In genomic region chr15:30152176-30152575, GRCm38 (mm10) we compare ENCODE assay signal across 31 mouse cellular contexts. TPM values are rescaled to one million over a fixed set of nuclear protein-coding genes. Genes with fewer than 3 reads are reported as not detected.
DNase-seq lines count a peak whose midpoint lies in the region; ATAC-seq and TF ChIP-seq lines count a peak whose summit lies in the region.
"Had no signal": no experiment of that assay in that cellular context is flagged by ENCODE, and none has a peak within 500 bp of the region (broad histone marks: within the 10 kb centered on the region; RNA-seq: fewer than 3 reads in every experiment).

No protein-coding gene starts in this region.

- H3K36me3 ChIP-seq in embryonic facial prominence, embryonic 14.5 days (ENCODE audit: control insufficient read depth, insufficient read depth, low read length), result no peaks in the 10 kb centered on the region
- no peaks in the 10 kb centered on the region for H3K36me3 ChIP-seq in embryonic facial prominence, embryonic 10.5 days (replicated peaks)
- no peaks in the 10 kb centered on the region for H3K36me3 ChIP-seq in kidney, embryonic 15.5 days
- H3K36me3 ChIP-seq in kidney, postnatal 0 days (ENCODE audit: insufficient read depth, low read length), result no peaks in the 10 kb centered on the region
- H3K36me3 ChIP-seq in kidney, adult 2 months (ENCODE audit: control insufficient read depth, insufficient read depth, low read length), result no peaks in the 10 kb centered on the region
- no peaks in the 10 kb centered on the region for H3K36me3 ChIP-seq in midbrain, embryonic 15.5 days (replicated peaks)
- H3K36me3 ChIP-seq: embryonic facial prominence, embryonic 12.5 days; embryonic facial prominence, embryonic 15.5 days; forebrain, embryonic 10.5 days; forebrain, embryonic 12.5 days; G1E had no signal

- no peaks in the 10 kb centered on the region for H3K27me3 ChIP-seq in embryonic facial prominence, embryonic 14.5 days (replicated peaks; ENCODE audit: control insufficient read depth, insufficient read depth, low read length)
- H3K27me3 ChIP-seq in embryonic facial prominence, embryonic 10.5 days (replicated peaks; ENCODE audit: low read depth, poor library complexity, severe bottlenecking), result no peaks in the 10 kb centered on the region
- H3K27me3 ChIP-seq in kidney, embryonic 15.5 days, result no peaks in the 10 kb centered on the region
- no peaks in the 10 kb centered on the region for H3K27me3 ChIP-seq in kidney, postnatal 0 days (ENCODE audit: insufficient read depth, low read length)
- H3K27me3 ChIP-seq in kidney, adult 2 months (replicated peaks; ENCODE audit: control insufficient read depth, insufficient read depth, low read length), result no peaks in the 10 kb centered on the region; the same call in 1 of the 2 replicates
- no peaks in the 10 kb centered on the region for H3K27me3 ChIP-seq in midbrain, embryonic 15.5 days (replicated peaks)
- H3K27me3 ChIP-seq: CH12.LX; embryonic facial prominence, embryonic 12.5 days; embryonic facial prominence, embryonic 15.5 days; forebrain, embryonic 12.5 days; Patski had no signal

- no peak for TF ChIP-seq CTCF in kidney, postnatal 0 days (IDR thresholded peaks at IDR 0.05; ENCODE audit: low read depth)
- no peak for TF ChIP-seq CTCF in kidney, adult 2 months (conservative IDR thresholded peaks at IDR 0.05; ENCODE audit: insufficient read depth, insufficient read length, low read depth, low read length)

- no peak overlapping the region for H3K4me2 ChIP-seq in embryonic facial prominence, embryonic 14.5 days (ENCODE audit: low read depth, low read length)
- H3K4me2 ChIP-seq in kidney, embryonic 15.5 days, result no peak overlapping the region
- no peak overlapping the region for H3K4me2 ChIP-seq in kidney, postnatal 0 days (ENCODE audit: low read length)
- H3K4me2 ChIP-seq in midbrain, embryonic 15.5 days, result no peak overlapping the region
- H3K4me2 ChIP-seq: embryonic facial prominence, embryonic 12.5 days; embryonic facial prominence, embryonic 15.5 days; forebrain, embryonic 12.5 days had no signal

- ATAC-seq in embryonic facial prominence, embryonic 14.5 days (ENCODE audit: low read depth), result no peak; the same call in 1 of the 2 replicates
- ATAC-seq in kidney, embryonic 15.5 days (replicated peaks; ENCODE audit: low FRiP score), result 0 out of 2 replicates have a peak, but pooled peaks have one; percentile 56
- ATAC-seq in kidney, postnatal 0 days (replicated peaks; ENCODE audit: low FRiP score, low read depth), result no peak
- ATAC-seq in midbrain, embryonic 15.5 days (replicated peaks), result no peak
- ATAC-seq: activated CD4-positive, CD25-positive, alpha-beta regulatory T cell, adult 4 months; CD4-positive, CD25-positive, alpha-beta regulatory T cell, adult 4 months; forebrain, embryonic 14.5 days; forebrain, embryonic 16.5 days; Patski had no signal

- peak; percentile 36 for DNase-seq in embryonic facial prominence, embryonic 14.5 days (ENCODE audit: low spot score)
- no peak for DNase-seq in embryonic facial prominence, embryonic 10.5 days (ENCODE audit: low spot score)
- DNase-seq in kidney, adult 18-20 months, result no peak
- peak; percentile 41 for DNase-seq in kidney, postnatal 0 days (ENCODE audit: low spot score)
- DNase-seq in kidney, adult 2 months, result no peak
- peak; percentile 64 for DNase-seq in R1 (ENCODE audit: low read depth, low spot score)
- DNase-seq: adrenal gland, adult 2 months; adrenal gland, postnatal 10 days; adrenal gland, postnatal 25 days; B cell, adult 2 months; cerebellum, adult 11 months; cerebellum, adult 18-20 months; cerebellum, adult 8-10 months; cerebellum, adult 9-11 months; cerebellum, postnatal 14 days; cerebellum, postnatal 36 days; embryo, embryonic 11 days had no signal

- no peaks in the 10 kb centered on the region for H3K9me3 ChIP-seq in embryonic facial prominence, embryonic 14.5 days (ENCODE audit: control insufficient read depth, low read length)
- no peaks in the 10 kb centered on the region for H3K9me3 ChIP-seq in embryonic facial prominence, embryonic 10.5 days
- H3K9me3 ChIP-seq in kidney, embryonic 15.5 days (replicated peaks), result no peaks in the 10 kb centered on the region
- no peaks in the 10 kb centered on the region for H3K9me3 ChIP-seq in kidney, postnatal 0 days (replicated peaks; ENCODE audit: low read length)
- no peaks in the 10 kb centered on the region for H3K9me3 ChIP-seq in midbrain, embryonic 15.5 days
- H3K9me3 ChIP-seq: embryonic facial prominence, embryonic 12.5 days; embryonic facial prominence, embryonic 15.5 days; forebrain, embryonic 10.5 days; forebrain, embryonic 12.5 days had no signal

- H3K4me1 ChIP-seq in embryonic facial prominence, embryonic 14.5 days (ENCODE audit: control insufficient read depth, insufficient read depth, low read length), result no peaks in the 10 kb centered on the region
- no peaks in the 10 kb centered on the region for H3K4me1 ChIP-seq in embryonic facial prominence, embryonic 10.5 days
- H3K4me1 ChIP-seq in kidney, embryonic 15.5 days, result no peaks in the 10 kb centered on the region
- no peaks in the 10 kb centered on the region for H3K4me1 ChIP-seq in kidney, postnatal 0 days (replicated peaks; ENCODE audit: insufficient read depth, low read length)
- H3K4me1 ChIP-seq in kidney, adult 2 months (ENCODE audit: control insufficient read depth, insufficient read depth, low read length), result no peaks in the 10 kb centered on the region
- H3K4me1 ChIP-seq in midbrain, embryonic 15.5 days, result no peaks in the 10 kb centered on the region
- H3K4me1 ChIP-seq: embryonic facial prominence, embryonic 12.5 days; embryonic facial prominence, embryonic 15.5 days; forebrain, embryonic 10.5 days; forebrain, embryonic 12.5 days had no signal

- H3K4me3 ChIP-seq in embryonic facial prominence, embryonic 14.5 days (ENCODE audit: low read depth, low read length), result no peak overlapping the region
- H3K4me3 ChIP-seq in embryonic facial prominence, embryonic 10.5 days, result no peak overlapping the region
- H3K4me3 ChIP-seq in kidney, embryonic 15.5 days (replicated peaks), result no peak overlapping the region
- no peak overlapping the region for H3K4me3 ChIP-seq in kidney, postnatal 0 days (replicated peaks; ENCODE audit: low read depth, low read length)
- no peak overlapping the region for H3K4me3 ChIP-seq in kidney, adult 2 months (ENCODE audit: insufficient read depth, low read depth, low read length)
- H3K4me3 ChIP-seq in midbrain, embryonic 15.5 days, result no peak overlapping the region
- H3K4me3 ChIP-seq: embryonic facial prominence, embryonic 12.5 days; embryonic facial prominence, embryonic 15.5 days; erythroblast, embryonic 14.5 days; forebrain, embryonic 10.5 days; forebrain, embryonic 12.5 days had no signal

- WGBS in embryonic facial prominence, embryonic 14.5 days, result 33% methylated on average over 2 of the region's 2 CpGs
- 39% methylated on average over 2 of the region's 2 CpGs for WGBS in embryonic facial prominence, embryonic 10.5 days
- 42% methylated on average over 2 of the region's 2 CpGs for WGBS in kidney, embryonic 15.5 days
- 37% methylated on average over 2 of the region's 2 CpGs for WGBS in kidney, postnatal 0 days
- 34% methylated on average over 2 of the region's 2 CpGs for WGBS in kidney, adult 2 months
- 40% methylated on average over 2 of the region's 2 CpGs for WGBS in midbrain, embryonic 15.5 days

- H3K9ac ChIP-seq in embryonic facial prominence, embryonic 14.5 days (ENCODE audit: low read depth, low read length), result no peak overlapping the region
- H3K9ac ChIP-seq in kidney, embryonic 15.5 days, result no peak overlapping the region
- no peak overlapping the region for H3K9ac ChIP-seq in kidney, postnatal 0 days (ENCODE audit: low read depth, low read length)
- H3K9ac ChIP-seq in midbrain, embryonic 15.5 days, result no peak overlapping the region
- H3K9ac ChIP-seq: embryonic facial prominence, embryonic 12.5 days; embryonic facial prominence, embryonic 15.5 days; forebrain, embryonic 12.5 days had no signal

- no peak for TF ChIP-seq POLR2A in kidney, adult 2 months (IDR thresholded peaks at IDR 0.05; ENCODE audit: low read depth, low read length)

- H3K27ac ChIP-seq in embryonic facial prominence, embryonic 14.5 days (replicated peaks; ENCODE audit: low read depth, low read length), result no peak overlapping the region
- H3K27ac ChIP-seq in embryonic facial prominence, embryonic 10.5 days (replicated peaks), result no peak overlapping the region
- H3K27ac ChIP-seq in kidney, embryonic 15.5 days, result no peak overlapping the region
- H3K27ac ChIP-seq in kidney, postnatal 0 days, result no peak overlapping the region
- H3K27ac ChIP-seq in kidney, adult 2 months (ENCODE audit: insufficient read depth, low read depth, low read length), result no peak overlapping the region
- no peak overlapping the region for H3K27ac ChIP-seq in midbrain, embryonic 15.5 days
- H3K27ac ChIP-seq: embryonic facial prominence, embryonic 12.5 days; embryonic facial prominence, embryonic 15.5 days; forebrain, embryonic 10.5 days; forebrain, embryonic 12.5 days had no signal

RNA-seq across cellular contexts. Expression of gene Ctnnd2, which starts 20.2 kb away (rescaled TPM):
- polyA plus RNA-seq in embryonic facial prominence, embryonic 14.5 days (2014; fragmentation: Nextera tagmentation; extraction: Ambion mirVana), result 6.7 and 7.9 TPM in 2 replicates
- 13.3 and 14.4 TPM in 2 replicates for polyA plus RNA-seq in embryonic facial prominence, embryonic 10.5 days (2016; fragmentation: Nextera tagmentation; extraction: Ambion mirVana)
- polyA plus RNA-seq in kidney, embryonic 15.5 days (2015; fragmentation: Nextera tagmentation; extraction: Ambion mirVana), result 2.7 and 5.4 TPM in 2 replicates
- 2.0 and 2.8 TPM in 2 replicates for polyA plus RNA-seq in kidney, postnatal 0 days (2015; fragmentation: Nextera tagmentation; extraction: Ambion mirVana)
- 0.28 and 0.35 TPM in 2 replicates for polyA plus RNA-seq in kidney, adult 2 months (2012; rRNA removed)
- 72.2 and 73.2 TPM in 2 replicates for polyA plus RNA-seq in midbrain, embryonic 15.5 days (2015; fragmentation: Nextera tagmentation; extraction: Ambion mirVana)
- polyA plus RNA-seq: erythroblast, embryonic 14.5 days; G1E had no signal

Comparison
In these comparisons a context has a peak if more than half of its experiments do, and no peak if none do; other contexts are left out.
1. DNase-seq: peak in embryonic facial prominence, embryonic 14.5 days (single experiment), kidney, postnatal 0 days (single experiment) and R1 (single experiment); none in embryonic facial prominence, embryonic 10.5 days (single experiment), kidney, adult 18-20 months (single experiment) and kidney, adult 2 months (single experiment).